Mouse (Mus musculus) liver, embryonic 12.5 days (tissue): Measurements from ENCODE around the gene Sesn1. TPM values are rescaled to one million over a fixed set of nuclear protein-coding genes. Genes with fewer than 3 reads are reported as not detected.
A peak's percentile ranks its signal among the peaks of the same experiment; 100 is the strongest.

Experiments used
- ATAC-seq: fragments of 200-750 bp; cut with Nextera tagmentation; 2 replicates; pipeline ENCODE4 v1.8.0; 2017; ENCODE audit warnings: moderate number of reproducible peaks, mild to moderate bottlenecking, moderate library complexity
- H3K27ac ChIP-seq: fragments of 300-500 bp; sonication (generic); 2 replicates; pipeline ENCODE4 v1.5.1; 2016; ENCODE audit warnings: mild to moderate bottlenecking
- H3K27me3 ChIP-seq: fragments of 300-500 bp; sonication (generic); replicated peaks from 2 replicates; pipeline ENCODE4 v1.6.1; 2016; ENCODE audit warnings: mild to moderate bottlenecking, moderate library complexity
- H3K36me3 ChIP-seq: fragments of 300-500 bp; sonication (generic); 2 replicates; pipeline ENCODE4 v1.6.1; 2016; ENCODE audit warnings: mild to moderate bottlenecking, moderate library complexity
- H3K4me1 ChIP-seq: fragments of 300-500 bp; sonication (generic); 2 replicates; pipeline ENCODE4 v1.6.1; 2016
- H3K4me2 ChIP-seq: fragments of 300-500 bp; sonication (generic); 2 replicates; pipeline ENCODE4 v1.6.1; 2016; ENCODE audit warnings: mild to moderate bottlenecking, moderate library complexity
- H3K4me3 ChIP-seq: fragments of 300-500 bp; sonication (generic); 2 replicates; pipeline ENCODE4 v1.5.1; 2016; ENCODE audit warnings: mild to moderate bottlenecking, moderate library complexity
- H3K9ac ChIP-seq: fragments of 300-500 bp; sonication (generic); 2 replicates; pipeline ENCODE4 v1.6.1; 2016; ENCODE audit warnings: mild to moderate bottlenecking, moderate library complexity
- H3K9me3 ChIP-seq: fragments of 300-500 bp; sonication (generic); replicated peaks from 2 replicates; pipeline ENCODE4 v1.6.1; 2016; ENCODE audit warnings: mild to moderate bottlenecking, moderate library complexity
- WGBS: fragments of 180-500 bp; shearing (Covaris S2); methylation state at CpG from one replicate; pipeline ENCODE4 v1.1.7; 2016; ENCODE audit not compliant: insufficient replicate concordance; 5-methylcytosine and 5-hydroxymethylcytosine counted together
- polyA plus RNA-seq: library from polyadenylated mRNA; unstranded; fragments of >200 nt; fragmentation: Nextera tagmentation; extraction: Ambion mirVana; gene quantifications from 2 replicates; pipeline ENCODE4 v1.2.1, GENCODE M21; 2016

Sesn1 gene
- 22.5 and 24.8 TPM in 2 replicates for polyA plus RNA-seq

DNA sequence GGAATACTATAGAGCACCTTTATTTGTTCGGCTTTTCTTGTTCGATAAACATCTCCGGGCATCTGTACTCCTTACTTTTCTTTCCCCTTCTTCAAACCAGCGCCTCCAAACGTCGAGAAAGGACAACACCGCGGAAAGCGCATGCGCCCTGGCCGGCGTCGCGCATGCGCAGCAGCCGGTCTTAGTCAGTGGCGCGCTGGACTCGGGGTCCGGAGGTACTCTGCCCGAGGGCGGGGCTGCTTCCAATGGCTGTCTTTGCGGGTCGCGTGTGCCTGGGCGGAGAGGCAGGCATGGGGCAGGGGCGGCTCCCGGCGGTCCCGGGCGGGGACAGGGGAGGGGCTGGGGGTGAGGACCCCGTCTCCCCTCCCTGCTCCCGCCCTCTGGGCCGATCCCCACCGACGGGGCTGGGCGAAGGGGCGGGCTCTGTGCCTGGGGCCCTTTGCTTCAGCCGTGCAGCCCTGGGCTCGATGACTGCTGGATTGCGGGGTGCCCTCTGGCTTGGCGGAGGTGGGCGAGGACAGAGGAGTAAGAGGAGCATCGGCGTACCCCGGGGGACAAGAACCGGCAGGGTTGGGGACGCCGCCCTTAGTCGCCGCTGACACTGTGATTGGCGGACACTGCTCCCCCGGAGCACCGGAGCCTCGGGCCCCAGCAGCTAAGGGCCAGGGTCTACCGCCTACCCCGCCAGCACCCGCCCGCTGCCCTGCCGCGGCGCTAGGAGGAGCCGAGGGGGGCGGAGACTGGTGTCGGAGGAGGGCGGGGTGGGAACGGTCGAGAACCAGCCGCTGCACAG lies at the start of gene Sesn1, which contains the start of gene Cep57l1:
Gene Sesn1 (plus strand): TSS at position 165 of the 793 bp plus-strand sequence.
Gene Cep57l1 (minus strand): TSS at position 101 of the 793 bp plus-strand sequence.
- peak; percentile 89 for ATAC-seq
- Histone ChIP-seq H3K27ac (peak within 1 kb of the TSS; percentile 99), H3K9ac (peak within 1 kb of the TSS; percentile 96), H3K4me3 (peak within 1 kb of the TSS; percentile 88), H3K9me3 (no peaks in the 10 kb centered on the region), H3K27me3 (no peaks in the 10 kb centered on the region), H3K36me3 (peaks cover 4% of the 10 kb centered on the region; the same call in 1 of the 2 replicates), H3K4me2 (peak within 1 kb of the TSS; percentile 85), H3K4me1 (peaks cover 46% of the 10 kb centered on the region)
- under 1% methylated on average over 68 of the region's 69 CpGs for WGBS

DNA sequence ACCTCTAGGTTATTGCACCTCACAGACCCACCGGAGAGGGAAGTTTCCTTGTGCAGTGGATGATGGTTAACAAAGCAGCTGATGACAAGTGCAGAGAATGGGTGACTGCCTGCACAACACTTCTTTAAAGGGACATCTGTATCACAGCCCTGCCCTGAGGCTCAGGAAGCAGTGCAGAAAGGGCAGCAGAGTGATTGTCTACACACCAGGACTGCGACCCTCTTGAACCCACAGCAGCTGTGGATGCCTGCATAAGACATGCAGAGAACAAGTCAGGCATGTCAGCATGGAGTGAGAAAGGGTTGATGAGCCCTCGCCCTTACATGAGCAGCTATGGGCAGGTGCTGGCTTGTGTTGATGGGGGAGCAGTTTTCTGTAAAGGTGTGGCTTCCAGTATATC lies 48.9 kb upstream of the Sesn1 start:
- Histone ChIP-seq H3K4me2 (no peak overlapping the region), H3K4me1 (no peaks in the 10 kb centered on the region), H3K36me3 (no peaks in the 10 kb centered on the region), H3K9me3 (no peaks in the 10 kb centered on the region), H3K4me3 (no peak overlapping the region), H3K27me3 (no peaks in the 10 kb centered on the region), H3K9ac (no peak overlapping the region), H3K27ac (no peak overlapping the region)
- ATAC-seq = no peak
- WGBS = 66% methylated on average over 3 of the region's 3 CpGs

DNA sequence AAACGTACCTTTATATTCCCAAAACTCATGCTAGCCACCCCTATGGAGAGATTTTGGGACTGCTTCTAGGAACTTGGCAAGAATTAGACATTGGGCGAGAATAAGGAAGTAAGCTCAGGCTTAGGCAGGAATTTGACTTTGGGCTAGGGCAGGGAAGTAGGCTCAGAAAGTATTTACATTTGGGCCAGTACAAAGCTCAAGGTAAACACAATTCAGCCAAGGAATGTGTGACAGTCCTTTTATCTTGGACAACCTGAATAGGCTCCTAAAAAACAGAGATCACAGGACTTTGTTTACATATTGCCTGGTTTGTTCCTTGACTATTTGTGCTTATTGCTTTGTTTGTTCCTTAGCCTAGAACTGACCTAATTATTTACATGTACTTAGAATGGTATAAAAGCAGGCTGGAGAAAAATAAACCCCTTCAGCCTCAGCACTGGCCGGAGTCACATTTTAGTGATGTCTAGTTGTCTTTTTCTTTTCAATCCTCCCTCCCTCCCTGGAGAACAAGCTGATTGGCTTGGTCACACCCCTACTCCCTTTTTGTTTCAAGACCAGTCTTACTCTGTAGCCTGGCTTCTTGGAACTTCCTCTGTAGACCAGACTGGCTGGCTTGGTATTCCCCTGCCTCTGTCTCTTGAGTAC lies 45.9 kb upstream of the Sesn1 start:
- Histone ChIP-seq H3K9ac (no peak overlapping the region), H3K9me3 (no peaks in the 10 kb centered on the region), H3K4me1 (no peaks in the 10 kb centered on the region), H3K4me3 (no peak overlapping the region), H3K27me3 (no peaks in the 10 kb centered on the region), H3K4me2 (no peak overlapping the region), H3K36me3 (no peaks in the 10 kb centered on the region), H3K27ac (no peak overlapping the region)
- WGBS = 77% methylated on average over 3 of the region's 3 CpGs
- ATAC-seq = no peak

DNA sequence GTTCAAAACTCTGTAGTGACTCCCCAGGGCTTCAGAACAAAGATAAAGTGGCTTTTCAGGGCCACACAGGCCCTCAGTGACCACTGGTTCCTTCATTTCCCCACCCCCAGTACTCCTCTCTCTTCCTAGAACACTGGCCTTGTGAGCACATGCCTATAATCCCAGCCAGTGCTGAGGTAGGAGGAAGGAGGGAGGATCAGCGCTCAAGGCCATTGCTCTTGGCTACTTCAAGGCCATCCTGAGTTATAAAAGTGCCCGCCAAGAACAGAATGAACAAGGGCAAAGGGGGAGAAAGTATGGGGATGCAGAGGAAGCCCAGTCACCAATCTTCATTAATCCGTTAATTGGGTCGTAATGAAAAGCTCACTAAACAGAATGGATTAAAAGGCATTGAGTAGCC lies 44.1 kb upstream of the Sesn1 start:
- Histone ChIP-seq H3K4me1 (no peaks in the 10 kb centered on the region), H3K4me3 (no peak overlapping the region), H3K27ac (no peak overlapping the region), H3K9ac (no peak overlapping the region), H3K36me3 (no peaks in the 10 kb centered on the region), H3K9me3 (no peaks in the 10 kb centered on the region), H3K27me3 (no peaks in the 10 kb centered on the region), H3K4me2 (no peak overlapping the region)
- no peak for ATAC-seq
- WGBS = 83% methylated on average over 4 of the region's 4 CpGs

DNA sequence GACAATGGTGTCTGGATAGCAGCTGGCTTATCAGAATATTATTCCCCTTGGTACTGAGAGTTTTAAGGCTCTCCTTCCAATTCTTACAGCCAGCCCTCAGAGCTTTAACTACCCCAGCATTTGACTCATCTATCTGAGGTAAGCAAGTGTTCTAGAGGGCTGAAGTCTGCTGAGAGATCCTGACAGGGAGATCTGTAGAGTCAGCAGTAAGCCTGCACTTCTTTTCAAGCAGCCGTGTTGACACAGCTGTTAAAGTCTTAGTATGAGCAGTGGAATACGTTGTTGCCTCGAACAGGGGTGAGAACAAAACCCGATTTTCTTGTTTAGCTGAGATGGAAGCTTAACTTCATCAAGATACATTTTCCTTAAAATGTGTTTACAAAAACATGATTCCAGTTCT lies 43.5 kb upstream of the Sesn1 start:
- Histone ChIP-seq H3K4me2 (no peak overlapping the region), H3K36me3 (no peaks in the 10 kb centered on the region), H3K27ac (no peak overlapping the region), H3K27me3 (no peaks in the 10 kb centered on the region), H3K4me3 (no peak overlapping the region), H3K9ac (no peak overlapping the region), H3K4me1 (no peaks in the 10 kb centered on the region), H3K9me3 (no peaks in the 10 kb centered on the region)
- no peak for ATAC-seq
- WGBS = 77% methylated on average over 4 of the region's 4 CpGs

DNA sequence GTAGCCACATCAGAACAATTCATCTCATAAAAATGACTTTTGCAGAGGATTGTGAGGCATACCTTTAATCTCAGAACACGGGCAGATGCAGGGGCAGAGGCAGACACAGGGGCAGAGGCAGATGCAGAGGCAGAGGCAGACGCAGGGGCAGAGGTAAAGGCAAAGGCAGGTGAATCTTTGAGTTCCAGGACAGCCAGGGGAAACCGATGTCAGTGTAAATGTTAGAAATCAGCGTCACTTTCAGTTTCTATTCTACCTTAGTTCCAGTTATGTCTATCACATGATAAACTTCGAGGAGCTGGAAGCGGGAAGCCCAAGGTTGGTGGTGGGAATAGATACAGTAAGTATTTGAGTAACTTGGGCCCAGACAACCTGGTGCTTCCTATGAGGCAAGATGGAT lies 42.5 kb upstream of the Sesn1 start:
- no peak overlapping the region for H3K9ac ChIP-seq
- H3K27ac ChIP-seq = no peak overlapping the region
- ATAC-seq = no peak
- H3K4me1 ChIP-seq = no peaks in the 10 kb centered on the region
- no peak overlapping the region for H3K4me2 ChIP-seq
- no peaks in the 10 kb centered on the region for H3K36me3 ChIP-seq
- no peaks in the 10 kb centered on the region for H3K27me3 ChIP-seq
- H3K9me3 ChIP-seq = no peaks in the 10 kb centered on the region
- 78% methylated on average over 6 of the region's 6 CpGs for WGBS
- H3K4me3 ChIP-seq = no peak overlapping the region

DNA sequence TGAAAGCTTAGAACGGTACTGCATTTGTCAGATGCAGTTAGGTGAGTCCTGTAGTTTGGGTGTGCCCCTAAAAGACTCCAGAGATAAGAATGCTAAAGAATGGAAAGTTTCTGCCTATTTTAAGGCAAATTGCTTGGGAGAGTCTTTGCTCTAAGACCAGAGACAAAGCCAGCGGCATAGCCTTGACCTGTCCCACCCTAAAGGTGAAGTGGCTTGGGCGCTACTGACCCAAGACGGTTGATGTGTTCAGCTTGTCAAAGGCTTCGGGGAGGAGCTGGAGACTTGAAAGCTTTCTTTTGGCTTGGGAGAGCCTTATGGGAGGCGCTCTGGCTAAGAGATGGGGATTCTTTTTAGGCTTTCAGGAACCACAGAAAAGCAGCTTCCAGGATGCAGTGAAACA lies 17.4 kb upstream of the Sesn1 start:
- Histone ChIP-seq H3K9me3 (peaks cover 13% of the 10 kb centered on the region), H3K4me2 (no peak overlapping the region), H3K9ac (no peak overlapping the region), H3K4me3 (no peak overlapping the region), H3K27ac (no peak overlapping the region), H3K27me3 (no peaks in the 10 kb centered on the region), H3K36me3 (peaks cover 23% of the 10 kb centered on the region), H3K4me1 (no peaks in the 10 kb centered on the region)
- no peak for ATAC-seq
- 94% methylated on average over 6 of the region's 6 CpGs for WGBS

DNA sequence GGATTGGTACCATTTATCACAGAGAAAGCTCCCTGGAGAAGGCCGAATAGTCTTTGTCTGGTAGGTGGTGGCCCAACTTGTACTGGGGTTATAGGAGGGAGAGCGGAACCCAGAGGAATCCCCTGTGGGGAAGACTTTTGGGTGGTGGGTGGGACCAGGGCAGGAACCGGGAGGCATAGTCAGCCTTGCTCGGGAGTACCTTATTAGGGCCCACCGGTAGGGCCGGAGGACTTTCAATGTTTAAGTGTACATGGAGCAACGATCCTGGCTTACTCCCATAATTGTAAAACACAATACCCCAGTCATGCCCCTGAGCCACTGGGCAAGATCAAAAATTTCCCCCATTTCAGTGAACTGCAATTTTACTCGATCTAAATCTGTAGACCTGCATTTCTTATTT lies 12.5 kb upstream of the Sesn1 start:
- no peak for ATAC-seq
- WGBS = 86% methylated on average over 8 of the region's 8 CpGs
- no peak overlapping the region for H3K4me3 ChIP-seq
- no peak overlapping the region for H3K4me2 ChIP-seq
- no peaks in the 10 kb centered on the region for H3K4me1 ChIP-seq
- H3K36me3 ChIP-seq = peaks cover 72% of the 10 kb centered on the region
- H3K9me3 ChIP-seq = peaks cover 60% of the 10 kb centered on the region
- no peak overlapping the region for H3K27ac ChIP-seq
- no peaks in the 10 kb centered on the region for H3K27me3 ChIP-seq
- H3K9ac ChIP-seq = no peak overlapping the region

DNA sequence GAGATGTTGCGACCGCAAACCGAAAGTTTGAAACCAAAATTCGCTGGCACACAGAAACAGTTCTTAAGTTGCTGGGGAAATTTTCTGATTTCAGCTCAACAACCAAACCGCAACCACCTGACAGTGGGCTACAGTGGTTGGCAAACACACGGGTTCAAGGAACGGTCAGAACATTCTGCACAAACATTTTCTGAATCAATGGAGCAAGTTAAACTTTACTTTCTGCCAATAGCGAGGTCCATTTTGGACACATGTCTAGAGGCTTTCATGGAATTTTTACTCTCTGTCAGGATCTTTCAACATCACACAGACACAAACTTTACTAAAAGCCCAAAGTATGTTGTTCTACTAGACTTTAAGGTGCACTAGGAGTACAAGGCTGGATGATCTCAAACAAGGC lies 6.3 kb upstream of the Sesn1 start:
- H3K4me3 ChIP-seq = no peak overlapping the region
- H3K9me3 ChIP-seq = peaks cover 52% of the 10 kb centered on the region
- no peaks in the 10 kb centered on the region for H3K27me3 ChIP-seq
- peaks cover 5% of the 10 kb centered on the region; the same call in 1 of the 2 replicates for H3K4me1 ChIP-seq
- no peak overlapping the region for H3K9ac ChIP-seq
- WGBS = 90% methylated on average over 8 of the region's 8 CpGs
- no peak for ATAC-seq
- H3K36me3 ChIP-seq = peaks cover 59% of the 10 kb centered on the region
- H3K27ac ChIP-seq = no peak overlapping the region
- H3K4me2 ChIP-seq = no peak overlapping the region

DNA sequence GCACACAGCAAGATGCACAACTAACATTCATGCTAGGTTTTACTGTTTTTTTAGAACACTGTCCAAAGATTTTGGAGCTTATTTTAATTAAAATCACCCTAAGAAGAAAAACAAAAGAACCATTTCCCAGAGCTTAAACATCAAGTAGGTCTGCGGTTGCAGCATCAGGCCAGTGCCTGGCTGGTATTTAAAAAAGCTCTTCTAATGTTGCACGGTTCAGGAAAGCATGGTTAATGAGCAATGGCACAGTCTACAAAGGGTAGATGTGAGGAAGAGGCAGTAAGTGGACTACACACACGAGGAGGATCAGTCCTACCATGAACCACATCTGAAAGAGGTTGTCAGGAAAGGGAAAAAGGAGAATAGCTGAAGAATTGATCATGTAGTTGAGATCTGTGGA lies 5.0 kb upstream of the Sesn1 start:
- 86% methylated on average over 3 of the region's 3 CpGs for WGBS

DNA sequence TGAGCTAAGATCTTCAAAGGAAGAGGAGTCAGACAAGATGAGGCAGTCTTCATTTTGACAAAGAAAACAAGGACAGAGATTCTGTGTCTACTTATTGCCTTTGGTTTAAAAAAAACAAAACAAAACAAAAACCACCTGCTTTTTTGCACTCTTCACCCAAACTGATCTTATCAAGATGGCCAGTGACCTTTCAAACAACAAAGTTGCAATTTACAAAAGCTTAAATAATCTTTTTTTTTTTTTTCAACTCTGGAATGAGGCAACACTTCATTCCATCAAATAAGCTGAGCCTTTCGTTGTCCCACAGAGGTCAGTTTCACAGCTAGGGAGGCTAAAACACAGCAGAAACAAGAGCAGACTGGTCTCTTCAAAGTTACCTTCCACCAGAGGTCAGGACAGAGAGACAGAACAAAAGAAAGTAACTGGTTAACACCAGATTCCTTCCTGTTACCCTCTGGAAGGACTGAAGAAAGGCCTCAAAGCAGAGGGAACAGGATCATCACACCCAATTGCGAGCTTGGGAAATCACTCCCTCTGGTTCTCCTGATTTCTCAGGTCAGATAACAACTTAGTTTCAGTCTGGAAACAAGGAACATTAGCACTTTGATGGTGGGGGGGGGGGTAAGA lies 3.9 kb upstream of the Sesn1 start:
- peaks cover 35% of the 10 kb centered on the region for H3K36me3 ChIP-seq
- H3K4me2 ChIP-seq = no peak overlapping the region
- H3K27me3 ChIP-seq = no peaks in the 10 kb centered on the region
- no peak overlapping the region for H3K9ac ChIP-seq
- 63% methylated on average over 2 of the region's 2 CpGs for WGBS
- peaks cover 29% of the 10 kb centered on the region for H3K9me3 ChIP-seq
- H3K4me3 ChIP-seq = no peak overlapping the region
- no peak for ATAC-seq
- H3K27ac ChIP-seq = no peak overlapping the region
- peaks cover 7% of the 10 kb centered on the region; the same call in 1 of the 2 replicates for H3K4me1 ChIP-seq

More for the DNA sequence above, 5.0 kb upstream of the Sesn1 start:
- H3K9ac ChIP-seq = no peak overlapping the region
- no peaks in the 10 kb centered on the region for H3K27me3 ChIP-seq
- H3K4me3 ChIP-seq = no peak overlapping the region
- H3K4me1 ChIP-seq = peaks cover 7% of the 10 kb centered on the region; the same call in 1 of the 2 replicates
- H3K27ac ChIP-seq = no peak overlapping the region
- H3K9me3 ChIP-seq = peaks cover 40% of the 10 kb centered on the region
- ATAC-seq = no peak
- no peak overlapping the region for H3K4me2 ChIP-seq
- peaks cover 47% of the 10 kb centered on the region for H3K36me3 ChIP-seq
